Mouse (Mus musculus): ENCODE results near the gene Mfsd14b. TPM values are rescaled to one million over a fixed set of nuclear protein-coding genes. Genes with fewer than 3 reads are reported as not detected.

Gene Mfsd14b
- polyA plus RNA-seq, 1 experiment from 2014 or later = 31.1 TPM

DNA sequence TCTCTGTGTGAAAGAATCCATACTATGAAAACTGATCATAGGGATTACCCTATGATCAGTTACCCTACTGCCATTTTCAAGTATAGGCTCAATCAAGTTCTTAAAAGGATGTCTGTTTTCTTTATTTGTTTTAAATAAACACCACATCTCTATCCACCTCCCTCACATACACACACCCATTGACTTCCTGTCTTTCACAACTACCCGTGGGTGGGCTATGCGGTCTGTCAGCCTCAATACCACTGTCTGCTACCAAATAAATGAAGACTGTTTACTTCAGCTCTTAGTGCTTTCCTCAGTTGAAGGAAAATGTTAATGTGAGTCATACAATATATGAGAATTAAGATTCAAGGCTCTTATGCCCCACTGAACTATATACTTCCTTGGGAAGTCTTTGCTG lies 42.8 kb downstream of the Mfsd14b start:
- WGBS = 90% methylated on average over 2 of the region's 2 CpGs
- ATAC-seq (ENCODE audit: low FRiP score, low read depth) = no peak

DNA sequence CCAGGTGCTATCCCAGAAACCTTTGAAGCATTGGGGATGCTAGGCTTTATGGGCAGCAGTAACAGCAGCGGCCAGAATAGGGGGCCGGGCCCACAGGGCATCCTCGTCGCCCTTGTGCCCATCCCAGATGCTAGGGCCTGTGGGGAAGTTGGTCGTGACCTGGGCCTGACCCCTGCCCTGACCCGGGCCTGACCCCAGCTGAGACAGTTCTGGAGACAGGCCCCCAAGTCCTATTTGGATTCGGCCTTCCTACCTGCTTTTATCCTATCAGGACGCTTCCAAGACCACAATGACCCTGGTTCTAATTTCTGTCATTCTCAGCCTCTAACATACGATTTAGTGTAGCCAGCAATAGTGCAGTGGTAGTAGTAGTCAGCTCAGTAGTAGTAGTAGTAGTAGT lies 60.1 kb downstream of the Mfsd14b start, which contains the start of gene Prss47:
Prss47 (minus strand) TSS at position 101 of the 400 bp plus-strand sequence.
- H3K27me3 ChIP-seq = no peaks in the 10 kb centered on the region
- WGBS = 89% methylated on average over 9 of the region's 9 CpGs

More for the DNA sequence above, 42.8 kb downstream of the Mfsd14b start:
- Histone ChIP-seq H3K27me3 (no peaks in the 10 kb centered on the region), H3K36me3 (peaks cover 36% of the 10 kb centered on the region), H3K4me3 (no peak overlapping the region), H3K4me2 (no peak overlapping the region), H3K9ac (no peak overlapping the region), H3K9me3 (no peaks in the 10 kb centered on the region), H3K27ac (replicated peaks) (no peak overlapping the region), H3K4me1 (replicated peaks) (no peaks in the 10 kb centered on the region)

DNA sequence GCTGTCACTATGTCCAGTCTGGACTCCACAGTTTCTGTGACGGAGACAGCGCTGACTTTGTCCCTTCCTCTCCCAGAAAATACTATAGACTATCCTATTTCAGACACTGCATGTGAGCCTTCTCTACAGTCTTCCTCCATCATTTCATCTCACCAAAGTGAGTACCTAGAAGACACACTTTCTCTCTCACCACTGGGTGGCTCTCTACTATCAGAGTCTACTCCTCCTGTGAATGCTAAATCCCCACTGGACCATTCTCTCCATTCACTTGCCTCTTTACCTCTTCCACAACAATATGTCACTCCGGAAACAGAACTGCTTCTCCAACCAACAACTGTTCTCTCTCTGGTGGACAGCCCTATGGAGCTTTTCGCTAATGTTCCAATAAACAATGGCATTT lies 77.7 kb downstream of the Mfsd14b start:
- no peak overlapping the region for H3K9ac ChIP-seq
- H3K4me1 ChIP-seq (replicated peaks) = no peaks in the 10 kb centered on the region
- no peaks in the 10 kb centered on the region for H3K36me3 ChIP-seq
- 64% methylated on average over 4 of the region's 4 CpGs for WGBS
- H3K27me3 ChIP-seq = no peaks in the 10 kb centered on the region
- H3K4me3 ChIP-seq = no peak overlapping the region
- no peak for ATAC-seq (ENCODE audit: low FRiP score, low read depth)
- no peak overlapping the region for H3K27ac ChIP-seq (replicated peaks)
- no peak overlapping the region for H3K4me2 ChIP-seq
- no peaks in the 10 kb centered on the region for H3K9me3 ChIP-seq

More for the DNA sequence above, 60.1 kb downstream of the Mfsd14b start, which contains the start of gene Prss47:
- Histone ChIP-seq H3K4me3 (no peak within 1 kb of the TSS), H3K4me1 (replicated peaks) (no peaks in the 10 kb centered on the region), H3K9ac (no peak within 1 kb of the TSS), H3K36me3 (no peaks in the 10 kb centered on the region), H3K27ac (replicated peaks) (no peak within 1 kb of the TSS), H3K9me3 (no peaks in the 10 kb centered on the region), H3K4me2 (no peak within 1 kb of the TSS)
- no peak for ATAC-seq (ENCODE audit: low FRiP score, low read depth)

DNA sequence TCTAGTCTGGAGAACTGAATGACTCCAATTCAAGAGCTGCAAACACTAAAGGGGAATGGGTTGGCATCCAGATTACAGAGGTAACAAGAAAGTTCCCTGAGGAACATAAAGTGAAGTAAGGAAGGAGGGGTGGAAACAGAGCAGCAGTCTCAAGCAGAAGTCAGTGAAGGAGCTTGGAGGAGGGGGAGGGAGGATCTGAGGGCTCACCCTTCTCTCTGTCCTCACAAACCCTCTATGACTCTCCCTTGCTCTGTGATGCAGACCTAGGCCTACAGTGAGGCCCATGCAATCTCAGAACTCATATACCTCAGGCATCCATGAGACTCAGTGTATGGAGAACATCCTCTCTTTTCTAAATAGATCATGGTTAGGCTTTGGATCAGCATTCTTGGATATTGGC lies 80.0 kb downstream of the Mfsd14b start, which contains the start of gene Spata31d1c:
Spata31d1c (plus strand) TSS at position 301 of the 400 bp plus-strand sequence.
- H3K4me2 ChIP-seq = no peak within 1 kb of the TSS
- no peaks in the 10 kb centered on the region for H3K27me3 ChIP-seq
- no peak for ATAC-seq (ENCODE audit: low FRiP score, low read depth)
- H3K27ac ChIP-seq (replicated peaks) = no peak within 1 kb of the TSS
- no peaks in the 10 kb centered on the region for H3K9me3 ChIP-seq
- no peak within 1 kb of the TSS for H3K4me3 ChIP-seq
- no peaks in the 10 kb centered on the region for H3K36me3 ChIP-seq
- no peaks in the 10 kb centered on the region for H3K4me1 ChIP-seq (replicated peaks)
- no peak within 1 kb of the TSS for H3K9ac ChIP-seq

Other genes with a start within 250 kb of the Mfsd14b start
- gene Cntnap3, start 209.0 kb downstream of the Mfsd14b start, polyA plus RNA-seq (2015; fragmentation: Nextera tagmentation; extraction: Ambion mirVana) = 0.84 and 0.89 TPM in 2 replicates
- not detected in 2 replicates for gene Spata31, start 195.6 kb downstream of the Mfsd14b start, polyA plus RNA-seq (2015; fragmentation: Nextera tagmentation; extraction: Ambion mirVana)
- not detected in 2 replicates for gene Spata31d1c, start 79.9 kb downstream of the Mfsd14b start, polyA plus RNA-seq (2015; fragmentation: Nextera tagmentation; extraction: Ambion mirVana)
- not detected in 2 replicates for gene Prss47, start 60.2 kb downstream of the Mfsd14b start, polyA plus RNA-seq (2015; fragmentation: Nextera tagmentation; extraction: Ambion mirVana)
- not detected in 2 replicates for gene Olfr465-ps1, start 25.1 kb upstream of the Mfsd14b start, polyA plus RNA-seq (2015; fragmentation: Nextera tagmentation; extraction: Ambion mirVana)
- not detected in 2 replicates for gene Olfr466, start 37.3 kb upstream of the Mfsd14b start, polyA plus RNA-seq (2015; fragmentation: Nextera tagmentation; extraction: Ambion mirVana)
- gene Nlrp4f, start 93.0 kb upstream of the Mfsd14b start, polyA plus RNA-seq (2015; fragmentation: Nextera tagmentation; extraction: Ambion mirVana) = 0.16 TPM in 1 of 2 replicates, not detected in the other
- 0.25 and 0.26 TPM in 2 replicates for gene Gm10775, start 146.6 kb upstream of the Mfsd14b start, polyA plus RNA-seq (2015; fragmentation: Nextera tagmentation; extraction: Ambion mirVana)
- 14.1 and 15.1 TPM in 2 replicates for gene Zfp369, start 165.8 kb upstream of the Mfsd14b start, polyA plus RNA-seq (2015; fragmentation: Nextera tagmentation; extraction: Ambion mirVana)

Data from hindbrain, embryonic 15.5 days (tissue).